Mouse (Mus musculus) spleen, postnatal 36 days (tissue): ENCODE measurements at regions not wholly inside any gene's neighbourhood (a gene's known extent, or its start where the extent isn't known, plus 50 kb on each side); places are given as distances from the start of the nearest gene placed in this dataset.
"Not testable (repeated sequence)": the region's sequence is repeated elsewhere in the genome, so short reads cannot be mapped to it uniquely, and the experiment has no call there.

ENCODE experiments used
- DNase-seq, 2 experiments: peaks; one replicate each; pipeline ENCODE4 v3.0.0; 2022; ENCODE audit warnings: low spot score in 2 of 2, mixed read lengths in 1 of 2

DNA sequence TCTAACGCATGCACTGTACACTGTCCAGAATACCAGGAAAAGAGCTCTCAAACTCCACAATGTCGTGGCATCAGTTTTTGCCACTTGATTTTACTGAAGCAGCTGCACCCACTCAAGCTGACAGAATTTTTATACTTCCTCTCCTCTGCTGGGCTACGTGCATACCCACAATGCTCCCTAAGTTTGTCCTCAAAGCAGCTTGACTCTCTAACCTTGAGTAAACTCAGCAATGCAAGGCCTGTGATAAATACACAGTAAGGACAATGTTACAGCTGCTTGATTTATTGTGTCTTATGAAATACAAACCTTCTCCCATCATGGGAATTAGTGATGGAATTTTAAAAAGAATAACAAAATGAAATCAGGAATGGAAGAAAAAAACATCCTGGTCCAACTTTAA lies 129.7 kb downstream of the Trmt11 start:
- DNase-seq = no peak

DNA sequence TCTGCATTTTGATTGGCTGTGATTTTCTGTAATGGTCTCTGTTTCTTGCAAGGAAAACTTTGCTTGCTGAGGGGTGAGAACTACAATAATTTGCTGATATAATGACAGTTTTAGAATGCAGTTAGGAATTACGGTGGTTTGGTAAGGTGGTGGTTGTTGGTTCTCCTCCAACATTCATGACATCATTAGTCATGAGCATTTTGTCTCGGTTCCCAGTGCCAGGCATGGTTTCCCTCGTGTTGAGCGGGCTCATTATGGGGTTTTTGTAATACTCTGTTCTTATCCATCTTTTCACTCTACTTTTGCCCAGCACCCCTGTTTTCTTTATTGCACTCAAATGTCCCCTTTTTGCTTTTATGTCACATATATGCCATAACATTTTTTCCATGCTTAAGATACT lies 149.9 kb downstream of the Trmt11 start:
- no peak for DNase-seq

DNA sequence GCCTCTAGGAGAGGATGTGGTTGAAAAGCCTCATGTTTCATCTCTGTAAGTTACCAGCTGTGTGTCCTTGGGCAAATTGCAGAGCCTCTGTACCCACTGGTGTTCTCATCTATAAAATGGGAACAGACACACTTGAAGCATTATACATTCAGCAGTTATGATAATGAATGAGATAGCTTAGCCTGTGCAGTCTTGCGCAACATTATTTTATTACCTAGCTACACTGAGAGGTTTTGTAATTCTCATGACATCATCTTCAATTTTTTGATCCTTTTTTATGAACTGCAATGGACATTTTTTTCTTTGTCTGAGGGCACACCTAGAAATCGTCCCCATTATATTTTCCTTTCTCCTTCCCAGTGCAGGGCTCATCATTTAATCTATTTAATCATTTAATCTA lies 153.5 kb downstream of the Trmt11 start:
- DNase-seq = no peak

DNA sequence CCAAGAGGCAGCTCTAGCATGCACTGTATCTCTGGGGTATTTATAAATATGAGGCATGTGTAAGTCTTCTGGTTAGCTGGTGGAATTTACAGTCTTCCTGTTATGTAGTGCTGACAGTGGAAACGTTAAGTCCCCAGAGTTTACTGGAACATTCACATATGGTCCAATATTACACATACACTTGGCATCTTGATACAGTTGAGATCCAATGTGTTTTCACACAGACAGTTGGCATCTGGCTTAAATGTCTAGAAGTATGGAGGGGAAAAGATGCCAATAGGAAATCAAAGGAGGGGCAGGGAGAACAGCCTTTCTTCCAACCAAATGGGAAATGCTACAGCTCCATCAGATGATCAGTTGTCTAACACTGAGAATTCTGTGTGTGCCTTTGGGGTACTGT lies 154.0 kb downstream of the Trmt11 start:
- no peak for DNase-seq

DNA sequence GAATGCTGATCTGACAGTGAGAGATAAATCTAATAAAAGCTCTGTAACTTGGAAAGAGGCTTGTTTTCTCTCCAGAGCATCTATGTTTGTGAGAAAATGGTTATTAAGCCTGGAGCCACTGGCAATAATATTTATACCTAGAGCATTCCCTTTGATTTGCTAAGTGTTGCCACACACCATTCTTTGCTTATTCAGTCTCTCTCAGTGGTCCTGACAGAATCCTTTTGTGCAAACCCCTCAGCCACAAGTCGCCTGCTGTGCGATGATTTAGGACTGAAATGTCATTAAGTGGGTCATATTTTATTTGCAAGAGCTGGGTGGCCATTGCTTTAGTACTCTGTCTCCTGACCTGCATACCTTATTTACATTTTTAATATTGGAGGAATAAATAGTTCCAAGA lies 160.7 kb downstream of the Trmt11 start:
- no peak for DNase-seq

DNA sequence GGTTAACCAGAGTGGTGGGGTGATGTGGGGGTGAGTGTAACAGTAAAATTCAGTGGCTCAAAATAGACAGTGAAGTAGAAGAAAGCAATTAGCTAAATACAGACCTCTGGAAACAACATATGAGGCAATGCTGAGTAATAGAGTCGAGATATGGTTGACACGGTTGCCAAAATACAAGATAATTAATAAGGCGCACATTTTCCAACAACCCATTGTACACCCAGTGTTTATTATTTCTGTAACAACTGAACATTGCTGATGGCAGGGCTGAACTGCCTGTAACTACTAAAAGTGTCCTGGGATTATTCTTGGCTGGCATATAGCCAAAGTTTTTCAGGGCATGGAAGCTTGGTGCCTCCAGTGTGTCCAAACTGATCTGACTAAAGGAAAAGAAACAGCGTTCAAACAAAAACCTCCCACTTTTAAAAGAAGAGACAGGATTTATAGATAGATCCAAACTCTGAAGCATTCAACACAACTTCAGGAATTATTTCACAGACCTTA lies 174.1 kb downstream of the Trmt11 start:
- no peak for DNase-seq

DNA sequence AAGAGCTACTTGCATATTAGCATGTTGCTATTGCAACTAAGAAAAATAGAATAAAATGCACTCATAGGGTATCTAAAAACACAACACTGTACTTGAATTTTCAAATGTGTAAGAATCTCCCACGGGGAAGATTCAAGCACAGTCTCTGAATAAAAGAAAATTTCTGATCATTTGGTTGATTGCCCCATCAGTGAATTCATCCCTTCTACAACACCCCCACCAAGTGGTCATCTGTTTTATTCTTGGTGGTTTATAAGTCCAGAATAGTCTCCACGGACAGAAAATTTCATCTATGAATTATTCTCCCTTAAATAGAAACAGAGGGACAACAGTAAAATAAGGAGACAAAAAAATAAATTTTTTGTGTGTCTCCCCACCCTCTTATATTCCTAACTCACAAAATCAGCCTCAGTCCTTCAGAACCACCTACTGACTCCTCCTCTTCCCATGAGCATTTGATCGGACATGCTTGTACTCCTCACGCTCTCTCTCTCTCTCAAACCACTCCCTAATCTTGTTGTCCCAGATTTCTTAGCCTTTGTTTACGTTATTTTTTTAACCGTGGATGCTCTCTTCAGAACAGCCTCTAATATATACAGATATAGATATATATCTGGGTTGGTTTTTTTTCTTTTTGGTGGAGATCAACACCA lies 181.0 kb downstream of the Trmt11 start:
- no peak for DNase-seq

DNA sequence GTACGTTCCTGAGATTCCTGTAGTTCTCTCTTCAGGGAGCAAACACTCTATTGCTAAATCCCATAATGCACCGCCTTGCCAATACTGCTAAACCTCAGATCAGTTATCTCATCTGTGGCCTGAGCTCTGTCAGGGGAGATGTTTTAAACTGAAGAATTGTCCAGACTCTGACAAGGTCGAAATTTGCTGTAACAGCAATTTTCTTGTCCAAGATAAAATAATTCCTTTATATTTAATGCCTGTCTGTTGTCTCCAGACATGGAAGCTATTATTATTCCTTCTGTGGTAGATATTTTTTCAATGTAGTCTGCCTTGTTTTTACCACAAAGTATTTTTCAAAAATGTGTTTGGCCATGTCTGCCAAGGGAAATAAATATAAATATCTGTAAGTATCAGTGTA lies 184.2 kb downstream of the Trmt11 start:
- DNase-seq = no peak

DNA sequence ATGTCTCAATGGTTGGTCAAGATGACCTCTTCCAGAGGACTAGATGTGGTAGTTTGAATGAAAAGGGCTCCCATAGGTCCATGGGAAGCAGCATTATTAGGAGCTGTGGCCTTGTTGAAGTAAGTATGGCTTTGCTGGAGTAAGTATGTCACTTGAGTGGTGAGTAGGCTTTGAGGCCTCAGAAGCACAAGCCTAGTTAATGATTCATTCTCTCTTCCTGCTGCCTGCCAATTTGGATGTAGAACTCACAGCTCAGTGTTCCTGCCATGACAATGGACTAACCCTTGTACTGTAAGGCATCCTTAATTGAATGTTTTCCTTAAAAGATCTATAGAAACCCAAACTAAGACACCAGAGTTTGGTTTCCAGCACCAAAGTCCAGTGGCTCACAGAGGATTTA lies 188.8 kb downstream of the Trmt11 start:
- DNase-seq = no peak

DNA sequence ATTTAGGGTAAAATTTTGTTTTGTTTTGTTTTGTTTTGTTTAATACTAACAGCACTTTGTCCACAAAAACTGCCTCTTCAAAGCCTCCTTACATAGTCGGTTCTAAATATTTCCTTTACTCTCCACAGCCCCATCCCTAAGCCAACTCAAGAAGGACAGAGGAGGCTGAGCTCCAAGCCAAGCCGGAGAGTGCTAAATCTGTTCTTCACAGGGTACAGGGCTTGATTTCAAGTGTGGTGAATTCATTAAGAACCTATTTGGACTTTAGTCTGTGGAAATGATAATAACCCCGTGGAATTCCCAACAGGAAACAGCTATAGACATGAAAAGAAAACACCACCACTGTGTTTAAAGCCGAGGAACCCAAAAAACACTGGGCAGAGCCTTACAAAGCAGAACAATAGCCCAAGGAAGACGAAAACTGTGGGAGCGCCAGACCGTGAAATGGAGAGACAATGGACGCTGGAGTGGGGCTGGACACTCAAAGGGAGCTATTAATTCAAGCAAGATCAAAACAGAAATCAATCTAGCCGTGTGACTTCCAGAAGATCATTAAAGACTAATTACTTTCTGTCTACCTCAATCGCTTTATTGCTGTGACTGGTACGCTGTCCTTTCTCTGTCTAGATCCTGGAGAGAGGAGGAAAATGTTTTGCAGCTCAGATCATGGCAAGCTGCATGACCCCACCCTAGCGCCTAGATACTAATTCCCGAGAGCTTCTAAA lies 194.7 kb downstream of the Trmt11 start:
- DNase-seq = no peak

DNA sequence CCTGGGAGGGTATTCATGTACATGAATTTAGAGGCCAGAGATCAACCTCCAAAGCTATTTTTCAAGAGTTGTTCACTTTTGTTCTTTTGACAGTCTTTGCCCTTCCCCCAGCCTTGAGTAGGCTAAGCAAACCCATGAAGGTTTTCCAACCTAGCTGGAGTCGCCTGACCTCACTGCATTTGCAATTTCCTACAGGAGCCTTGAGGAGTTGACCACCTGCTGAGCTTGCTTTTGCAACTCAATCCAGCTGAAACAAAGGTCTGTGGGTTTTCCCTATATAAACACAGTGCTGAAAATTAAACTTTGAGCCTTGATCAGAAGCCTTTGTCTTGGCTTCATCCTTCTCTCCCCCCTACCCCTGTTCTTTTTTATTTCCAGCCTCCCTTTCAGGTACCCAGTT lies 170.2 kb upstream of the Cenpw start:
- no peak for DNase-seq

DNA sequence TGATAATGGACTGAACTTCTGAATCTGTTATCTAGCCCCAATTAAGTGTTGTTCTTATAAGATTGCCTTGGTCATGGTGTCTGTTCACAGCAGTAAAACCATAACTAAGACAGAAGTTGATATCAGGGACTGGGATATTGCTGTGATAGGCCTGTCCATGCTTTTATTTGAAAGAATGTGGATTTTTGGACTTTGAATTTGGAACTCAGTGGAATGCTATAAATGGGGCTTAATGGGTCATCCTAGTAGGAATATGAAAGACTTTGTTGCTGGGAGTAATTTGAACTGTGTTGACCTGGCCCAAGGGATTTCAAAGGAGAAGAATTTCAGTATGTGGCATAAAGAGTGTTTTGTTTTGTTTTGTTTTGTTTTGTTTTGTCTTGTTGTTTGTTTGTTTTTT lies 160.5 kb upstream of the Cenpw start:
- not testable (repeated sequence) for DNase-seq

DNA sequence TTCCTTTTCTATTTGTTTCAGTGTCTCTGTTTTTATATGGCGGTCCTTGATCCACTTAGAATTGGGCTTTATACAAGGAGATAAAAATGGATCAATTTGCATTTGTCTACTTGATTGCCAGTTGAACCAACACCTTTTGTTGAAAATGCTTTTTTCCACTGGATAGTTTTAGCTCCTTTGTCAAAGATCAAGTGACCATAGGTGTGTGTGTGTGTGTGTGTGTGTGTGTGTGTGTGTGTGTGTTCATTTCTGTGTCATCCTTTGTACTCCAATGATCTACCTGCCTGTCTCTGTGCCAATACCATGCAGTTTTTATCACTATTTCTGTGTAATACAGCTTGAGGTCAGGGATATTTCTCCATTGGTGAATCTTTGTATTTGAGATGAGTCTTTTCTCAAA lies 158.7 kb upstream of the Cenpw start:
- peak in 1 of 2 experiments; percentile 12 for DNase-seq

DNA sequence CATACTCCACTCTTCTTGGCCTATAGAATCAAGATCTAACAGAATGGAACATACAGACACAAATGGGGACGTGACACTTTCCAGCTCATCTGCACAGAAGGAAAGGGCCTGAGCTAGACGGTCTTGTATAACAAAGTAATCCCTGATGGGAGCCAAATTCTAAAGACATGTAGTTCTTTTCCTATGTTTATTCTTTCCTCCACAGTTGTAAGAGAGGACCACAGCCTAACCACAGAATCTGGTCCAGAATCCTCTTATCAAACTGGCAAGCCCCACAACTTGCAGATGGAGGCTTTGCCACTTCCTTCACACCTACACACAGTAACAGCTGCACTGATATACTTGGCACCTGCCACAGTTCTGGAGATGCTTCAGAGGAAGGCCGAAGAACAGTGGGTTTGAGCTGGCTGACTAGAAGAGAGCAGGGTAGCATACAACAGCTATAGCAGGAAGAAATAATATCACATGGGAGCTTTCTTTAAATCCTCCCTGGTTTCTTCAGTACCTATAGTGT lies 142.7 kb upstream of the Cenpw start:
- no peak for DNase-seq

DNA sequence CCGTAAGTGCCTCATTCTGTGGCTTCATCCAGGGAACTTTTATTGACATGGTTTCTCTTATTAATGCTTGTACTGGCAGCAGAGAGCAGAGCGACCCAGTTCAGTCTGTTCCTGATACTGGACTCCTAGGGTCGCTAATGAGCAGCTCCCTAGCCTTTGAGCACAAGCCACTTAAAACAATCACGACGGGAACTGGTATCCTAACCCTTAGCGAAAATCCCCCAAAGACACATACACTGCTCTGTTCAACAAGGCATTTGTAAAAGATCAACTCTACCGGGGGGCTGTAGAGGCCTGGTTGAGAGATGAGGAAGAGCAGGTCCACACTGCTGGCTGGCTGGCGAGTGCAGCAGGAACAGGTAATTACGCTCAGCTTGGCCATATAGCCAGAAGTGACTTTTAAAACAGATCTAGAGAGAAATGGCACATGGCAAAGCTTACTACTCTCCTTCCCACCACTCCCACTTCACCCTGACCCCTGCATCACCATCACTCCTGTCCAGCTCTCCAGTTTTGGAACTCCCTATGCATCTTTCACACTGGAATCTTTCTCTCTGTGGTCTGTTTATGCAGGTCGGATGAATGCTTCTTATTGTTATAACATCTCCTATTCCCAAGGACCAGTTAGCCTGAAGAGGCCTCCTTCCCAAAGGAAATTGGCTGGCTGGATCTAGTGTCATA lies 128.1 kb upstream of the Cenpw start:
- DNase-seq = no peak

DNA sequence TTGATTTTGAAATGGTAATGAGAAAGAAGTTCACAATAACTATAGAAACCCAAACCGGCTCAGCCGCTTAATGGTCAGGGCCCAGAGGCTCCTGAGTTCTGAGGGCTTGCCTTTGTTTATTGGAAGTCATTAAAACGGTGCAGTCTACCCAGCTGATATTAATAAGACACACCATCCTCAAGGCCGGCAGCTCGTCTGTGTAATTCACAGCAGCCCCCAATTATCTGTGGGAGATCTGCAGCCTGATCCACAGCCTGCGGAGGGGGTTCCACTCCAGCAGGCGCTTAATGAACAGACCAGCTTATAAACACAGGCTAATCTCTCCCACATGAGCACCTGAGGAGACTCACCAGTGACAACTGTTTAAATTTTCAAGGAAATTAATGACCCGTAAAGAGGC lies 127.5 kb upstream of the Cenpw start:
- DNase-seq = no peak

DNA sequence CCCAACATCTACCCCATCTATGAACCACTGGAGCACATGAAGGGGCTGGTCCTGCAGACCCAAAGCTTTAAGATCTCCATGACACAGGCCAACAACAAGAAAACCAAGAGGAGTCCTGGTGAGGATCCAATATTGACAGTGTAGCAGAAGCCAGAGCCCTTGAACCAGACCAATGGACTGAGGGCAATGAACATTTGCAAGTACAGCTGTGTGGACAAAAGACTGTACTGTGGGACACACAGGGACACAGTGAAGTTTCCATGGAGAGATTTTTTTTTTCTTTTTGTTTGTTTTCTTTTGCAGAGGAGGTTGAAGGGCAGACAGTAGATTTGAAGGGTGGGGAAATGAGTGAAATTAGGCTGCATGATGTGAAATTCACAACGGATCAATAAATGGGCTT lies 126.5 kb upstream of the Cenpw start:
- DNase-seq = no peak

DNA sequence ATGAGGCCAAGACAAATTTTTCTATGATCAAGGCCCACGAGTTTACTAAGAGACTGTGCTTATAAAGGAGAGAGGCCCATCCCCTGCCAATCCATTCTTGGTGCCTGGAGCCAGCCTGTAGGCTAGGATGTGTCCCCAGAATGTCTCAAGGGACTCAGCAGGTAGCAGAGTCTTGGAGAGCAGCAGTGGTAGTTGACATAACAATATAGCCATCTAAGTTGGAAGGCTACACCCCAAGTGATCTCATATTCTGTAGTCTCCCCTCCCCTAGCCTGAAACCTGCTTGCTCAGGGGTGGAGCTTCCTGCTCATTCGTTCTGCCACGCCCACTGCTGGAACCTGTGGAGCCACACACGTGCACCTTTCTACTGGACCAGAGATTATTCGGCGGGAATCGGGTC lies 95.5 kb upstream of the Cenpw start:
- DNase-seq = not testable (repeated sequence)

DNA sequence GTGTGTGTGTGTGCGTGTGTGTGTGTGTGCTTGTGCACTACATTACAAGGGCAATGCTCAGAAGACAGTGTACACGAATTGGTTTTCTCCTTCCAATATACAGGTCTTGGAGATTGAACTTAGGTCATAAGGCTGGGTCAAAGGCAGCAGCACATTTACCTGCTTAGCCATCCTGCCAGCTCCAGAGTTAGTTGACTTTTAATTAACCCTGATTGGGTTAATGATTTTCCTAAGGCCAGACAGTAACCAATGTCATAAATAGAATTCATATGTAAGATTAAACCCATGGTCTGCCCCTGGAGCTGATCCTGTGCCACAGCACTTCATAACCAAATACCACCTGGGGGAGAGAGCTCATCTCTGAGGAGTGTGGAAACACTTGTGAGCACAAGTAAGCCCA lies 81.3 kb upstream of the Cenpw start:
- DNase-seq = no peak

DNA sequence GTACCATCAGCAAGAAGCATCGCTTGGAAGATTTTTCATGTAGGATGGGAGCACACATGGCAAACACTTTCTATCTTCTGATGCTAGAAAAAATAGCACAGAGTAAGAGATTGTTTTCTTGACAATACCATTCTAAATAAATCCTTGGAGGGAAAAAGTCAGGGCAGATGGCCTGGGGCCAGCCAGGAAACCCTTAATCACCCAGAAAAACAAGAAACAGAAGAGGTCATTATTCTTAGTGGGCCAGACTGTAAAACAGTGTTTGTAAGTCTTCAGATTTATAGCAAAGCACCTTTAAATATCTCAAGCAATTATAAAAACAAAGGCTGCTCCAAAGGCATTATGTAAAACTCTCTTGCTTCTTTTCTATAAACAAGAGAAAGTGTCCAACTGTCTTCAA lies 80.1 kb upstream of the Cenpw start:
- no peak for DNase-seq

DNA sequence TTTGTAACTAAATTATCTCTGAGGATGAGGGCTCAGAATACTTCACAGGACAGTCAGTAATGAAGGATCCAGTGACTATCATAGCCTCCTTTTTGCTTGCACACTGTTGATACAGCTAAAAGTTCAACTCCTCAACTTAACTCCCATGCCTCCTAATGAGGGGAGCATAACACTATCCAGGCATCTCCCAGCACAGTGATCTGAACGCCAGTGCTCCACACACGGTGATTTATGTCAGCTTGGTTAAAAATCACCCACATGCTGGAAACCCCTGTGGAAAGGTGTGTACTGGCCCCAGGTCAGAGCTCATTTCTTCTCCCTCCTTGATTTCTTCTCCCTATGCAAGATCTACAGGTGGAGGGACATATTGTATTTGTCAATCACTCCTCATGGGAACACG lies 79.6 kb upstream of the Cenpw start:
- DNase-seq = no peak

DNA sequence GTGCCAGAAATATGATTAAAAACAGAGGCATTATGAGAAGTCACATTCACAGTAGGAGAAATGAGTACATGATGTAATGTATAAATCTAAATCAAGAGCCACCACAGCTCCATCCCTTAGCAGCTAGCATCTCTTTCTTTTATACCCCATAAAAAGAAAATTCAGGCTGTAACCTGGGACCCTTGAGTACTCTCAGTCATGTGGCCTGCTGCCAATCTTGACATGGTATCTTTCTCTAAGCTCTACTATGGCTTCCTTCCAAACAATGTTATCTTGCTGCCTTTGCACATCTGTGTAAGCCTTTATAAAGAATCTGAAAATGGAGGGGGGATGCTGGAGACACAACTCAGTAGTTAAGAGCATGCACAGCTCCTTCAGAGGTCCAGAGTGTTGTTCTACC lies 78.6 kb upstream of the Cenpw start:
- DNase-seq = no peak

DNA sequence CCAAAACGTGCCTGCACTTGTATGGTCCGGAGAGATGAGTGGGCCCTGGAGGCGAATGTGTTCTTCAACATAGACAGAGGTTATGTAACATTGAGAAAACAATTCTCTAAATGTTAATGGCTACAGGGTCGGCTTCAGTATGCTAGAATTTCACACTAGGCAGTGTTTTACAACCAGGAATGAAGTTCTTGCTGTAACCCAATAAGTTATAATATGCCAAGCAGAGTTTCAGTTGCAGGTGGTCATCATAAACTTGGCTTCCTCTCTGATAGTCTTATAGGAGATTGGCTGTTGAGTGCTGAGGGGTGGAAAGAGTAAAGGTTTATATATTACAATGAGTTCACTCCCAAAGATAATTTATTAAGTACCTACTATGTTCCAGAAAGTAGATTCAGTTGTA lies 64.8 kb upstream of the Cenpw start:
- no peak for DNase-seq
